Mouse (Mus musculus): ENCODE results near the gene Cdk14. TPM values are rescaled to one million over a fixed set of nuclear protein-coding genes. Genes with fewer than 3 reads are reported as not detected.

Cdk14 gene
- polyA plus RNA-seq, 1 experiment from 2014 or later: 30.6 TPM

- no peaks in the 10 kb centered on the region for H3K36me3 ChIP-seq (ENCODE audit: control insufficient read depth, insufficient read depth)
These were observed 533.0 kb downstream of the Cdk14 start for GRCm38 (mm10) chr5:4887069-4887468.

GRCm38 (mm10) chr5:4882841-4883240 is 537.3 kb downstream of the Cdk14 start:
- no peak overlapping the region for H3K4me2 ChIP-seq (ENCODE audit: low read length)
- no peaks in the 10 kb centered on the region for H3K9me3 ChIP-seq (ENCODE audit: control insufficient read depth, low read length)
- 97% methylated on average over 1 of the region's 1 CpGs for WGBS
- H3K27ac ChIP-seq (ENCODE audit: low read length): no peak overlapping the region
- H3K9ac ChIP-seq (replicated peaks; ENCODE audit: low read depth, low read length): no peak overlapping the region
- no peak overlapping the region for H3K4me3 ChIP-seq (replicated peaks; ENCODE audit: low read length)
- H3K4me1 ChIP-seq (replicated peaks; ENCODE audit: control insufficient read depth, insufficient read depth, low read length): peaks cover 3% of the 10 kb centered on the region
- H3K27me3 ChIP-seq (replicated peaks; ENCODE audit: control insufficient read depth, insufficient read depth, low read length): no peaks in the 10 kb centered on the region
- no peak for ATAC-seq
- no peaks in the 10 kb centered on the region for H3K36me3 ChIP-seq (ENCODE audit: control insufficient read depth, insufficient read depth)

More at GRCm38 (mm10) chr5:4887069-4887468, 533.0 kb downstream of the Cdk14 start:
- no peak overlapping the region for H3K4me3 ChIP-seq (replicated peaks; ENCODE audit: low read length)
- H3K27me3 ChIP-seq (replicated peaks; ENCODE audit: control insufficient read depth, insufficient read depth, low read length): no peaks in the 10 kb centered on the region
- no peak overlapping the region for H3K4me2 ChIP-seq (ENCODE audit: low read length)
- no peak for ATAC-seq
- H3K27ac ChIP-seq (ENCODE audit: low read length): no peak overlapping the region
- H3K9me3 ChIP-seq (ENCODE audit: control insufficient read depth, low read length): no peaks in the 10 kb centered on the region
- H3K4me1 ChIP-seq (replicated peaks; ENCODE audit: control insufficient read depth, insufficient read depth, low read length): peaks cover under 1% of the 10 kb centered on the region; the same call in 1 of the 2 replicates
- H3K9ac ChIP-seq (replicated peaks; ENCODE audit: low read depth, low read length): no peak overlapping the region
- WGBS: 72% methylated on average over 4 of the region's 4 CpGs

- Histone ChIP-seq H3K9me3 (ENCODE audit: control insufficient read depth, low read length) (no peaks in the 10 kb centered on the region), H3K27me3 (replicated peaks; ENCODE audit: control insufficient read depth, insufficient read depth, low read length) (no peaks in the 10 kb centered on the region), H3K4me2 (ENCODE audit: low read length) (no peak overlapping the region), H3K27ac (ENCODE audit: low read length) (no peak overlapping the region), H3K9ac (replicated peaks; ENCODE audit: low read depth, low read length) (no peak overlapping the region), H3K4me3 (replicated peaks; ENCODE audit: low read length) (no peak overlapping the region), H3K36me3 (ENCODE audit: control insufficient read depth, insufficient read depth) (no peaks in the 10 kb centered on the region), H3K4me1 (replicated peaks; ENCODE audit: control insufficient read depth, insufficient read depth, low read length) (peaks cover 17% of the 10 kb centered on the region)
- WGBS: 49% methylated on average over 4 of the region's 4 CpGs
- no peak for ATAC-seq
These were observed 539.8 kb downstream of the Cdk14 start for GRCm38 (mm10) chr5:4880331-4880730.

GRCm38 (mm10) chr5:4878934-4879333 is 541.2 kb downstream of the Cdk14 start:
- H3K9ac ChIP-seq (replicated peaks; ENCODE audit: low read depth, low read length): no peak overlapping the region
- no peak overlapping the region for H3K27ac ChIP-seq (ENCODE audit: low read length)
- no peaks in the 10 kb centered on the region for H3K36me3 ChIP-seq (ENCODE audit: control insufficient read depth, insufficient read depth)
- H3K9me3 ChIP-seq (ENCODE audit: control insufficient read depth, low read length): no peaks in the 10 kb centered on the region
- H3K4me2 ChIP-seq (ENCODE audit: low read length): no peak overlapping the region
- H3K27me3 ChIP-seq (replicated peaks; ENCODE audit: control insufficient read depth, insufficient read depth, low read length): no peaks in the 10 kb centered on the region
- H3K4me3 ChIP-seq (replicated peaks; ENCODE audit: low read length): no peak overlapping the region
- ATAC-seq: no peak
- 24% methylated on average over 3 of the region's 3 CpGs for WGBS
- H3K4me1 ChIP-seq (replicated peaks; ENCODE audit: control insufficient read depth, insufficient read depth, low read length): peaks cover 17% of the 10 kb centered on the region

- Histone ChIP-seq H3K27ac (ENCODE audit: low read length) (peak overlapping the region; percentile 17), H3K9ac (replicated peaks; ENCODE audit: low read depth, low read length) (no peak overlapping the region), H3K27me3 (replicated peaks; ENCODE audit: control insufficient read depth, insufficient read depth, low read length) (no peaks in the 10 kb centered on the region), H3K4me1 (replicated peaks; ENCODE audit: control insufficient read depth, insufficient read depth, low read length) (peaks cover 17% of the 10 kb centered on the region), H3K4me3 (replicated peaks; ENCODE audit: low read length) (no peak overlapping the region), H3K36me3 (ENCODE audit: control insufficient read depth, insufficient read depth) (no peaks in the 10 kb centered on the region), H3K9me3 (ENCODE audit: control insufficient read depth, low read length) (no peaks in the 10 kb centered on the region), H3K4me2 (ENCODE audit: low read length) (no peak overlapping the region)
- peak; percentile 46 for ATAC-seq
- 8% methylated on average over 4 of the region's 4 CpGs for WGBS
These were observed 542.5 kb downstream of the Cdk14 start for GRCm38 (mm10) chr5:4877638-4878037.

- peak; percentile 45 for ATAC-seq
- no peaks in the 10 kb centered on the region for H3K27me3 ChIP-seq (replicated peaks; ENCODE audit: control insufficient read depth, insufficient read depth, low read length)
- peaks cover 17% of the 10 kb centered on the region for H3K4me1 ChIP-seq (replicated peaks; ENCODE audit: control insufficient read depth, insufficient read depth, low read length)
- peak overlapping the region; percentile 17 for H3K27ac ChIP-seq (ENCODE audit: low read length)
- no peaks in the 10 kb centered on the region for H3K9me3 ChIP-seq (ENCODE audit: control insufficient read depth, low read length)
- H3K4me2 ChIP-seq (ENCODE audit: low read length): no peak overlapping the region; the same call in 1 of the 2 replicates
- H3K9ac ChIP-seq (replicated peaks; ENCODE audit: low read depth, low read length): no peak overlapping the region
- no peak overlapping the region for H3K4me3 ChIP-seq (replicated peaks; ENCODE audit: low read length)
- no peaks in the 10 kb centered on the region for H3K36me3 ChIP-seq (ENCODE audit: control insufficient read depth, insufficient read depth)
- WGBS: under 1% methylated on average over 5 of the region's 5 CpGs
These were observed 542.9 kb downstream of the Cdk14 start for GRCm38 (mm10) chr5:4877131-4877631.

GRCm38 (mm10) chr5:4876653-4877091 is 543.4 kb downstream of the Cdk14 start:
- peak; percentile 58 for ATAC-seq
- H3K36me3 ChIP-seq (ENCODE audit: control insufficient read depth, insufficient read depth): no peaks in the 10 kb centered on the region
- no peak overlapping the region for H3K4me3 ChIP-seq (replicated peaks; ENCODE audit: low read length)
- 0 out of 2 replicates have a peak overlapping the region, but pooled peaks have one; percentile 3 for H3K27ac ChIP-seq (ENCODE audit: low read length)
- H3K9me3 ChIP-seq (ENCODE audit: control insufficient read depth, low read length): no peaks in the 10 kb centered on the region
- WGBS: 45% methylated on average over 15 of the region's 15 CpGs
- H3K9ac ChIP-seq (replicated peaks; ENCODE audit: low read depth, low read length): no peak overlapping the region
- H3K4me2 ChIP-seq (ENCODE audit: low read length): no peak overlapping the region
- no peaks in the 10 kb centered on the region for H3K27me3 ChIP-seq (replicated peaks; ENCODE audit: control insufficient read depth, insufficient read depth, low read length)
- peaks cover 17% of the 10 kb centered on the region for H3K4me1 ChIP-seq (replicated peaks; ENCODE audit: control insufficient read depth, insufficient read depth, low read length)

- no peak overlapping the region for H3K4me2 ChIP-seq (ENCODE audit: low read length)
- H3K9me3 ChIP-seq (ENCODE audit: control insufficient read depth, low read length): no peaks in the 10 kb centered on the region
- no peak overlapping the region for H3K4me3 ChIP-seq (replicated peaks; ENCODE audit: low read length)
- no peaks in the 10 kb centered on the region for H3K27me3 ChIP-seq (replicated peaks; ENCODE audit: control insufficient read depth, insufficient read depth, low read length)
- ATAC-seq: no peak
- H3K4me1 ChIP-seq (replicated peaks; ENCODE audit: control insufficient read depth, insufficient read depth, low read length): peaks cover 20% of the 10 kb centered on the region
- no peak overlapping the region for H3K27ac ChIP-seq (ENCODE audit: low read length)
- H3K9ac ChIP-seq (replicated peaks; ENCODE audit: low read depth, low read length): no peak overlapping the region
- H3K36me3 ChIP-seq (ENCODE audit: control insufficient read depth, insufficient read depth): no peaks in the 10 kb centered on the region
- 16% methylated on average over 4 of the region's 4 CpGs for WGBS
These were observed 549.9 kb downstream of the Cdk14 start for GRCm38 (mm10) chr5:4870041-4870726.

GRCm38 (mm10) chr5:4868563-4869120 is 551.5 kb downstream of the Cdk14 start:
- peaks cover 20% of the 10 kb centered on the region for H3K4me1 ChIP-seq (replicated peaks; ENCODE audit: control insufficient read depth, insufficient read depth, low read length)
- no peaks in the 10 kb centered on the region for H3K36me3 ChIP-seq (ENCODE audit: control insufficient read depth, insufficient read depth)
- ATAC-seq: no peak
- H3K27ac ChIP-seq (ENCODE audit: low read length): peak overlapping the region; percentile 23; the same call in 1 of the 2 replicates
- WGBS: 18% methylated on average over 6 of the region's 6 CpGs
- H3K27me3 ChIP-seq (replicated peaks; ENCODE audit: control insufficient read depth, insufficient read depth, low read length): no peaks in the 10 kb centered on the region
- no peaks in the 10 kb centered on the region for H3K9me3 ChIP-seq (ENCODE audit: control insufficient read depth, low read length)
- no peak overlapping the region for H3K4me3 ChIP-seq (replicated peaks; ENCODE audit: low read length)
- no peak overlapping the region for H3K4me2 ChIP-seq (ENCODE audit: low read length)
- H3K9ac ChIP-seq (replicated peaks; ENCODE audit: low read depth, low read length): 0 out of 2 replicates have a peak overlapping the region, but pooled peaks have one; percentile 29
